Mouse (Mus musculus): ENCODE data around the gene Slc9c1. TPM values are rescaled to one million over a fixed set of nuclear protein-coding genes. Genes with fewer than 3 reads are reported as not detected.

Slc9c1 gene
- polyA plus RNA-seq, 1 experiment from 2014 or later = not detected

DNA sequence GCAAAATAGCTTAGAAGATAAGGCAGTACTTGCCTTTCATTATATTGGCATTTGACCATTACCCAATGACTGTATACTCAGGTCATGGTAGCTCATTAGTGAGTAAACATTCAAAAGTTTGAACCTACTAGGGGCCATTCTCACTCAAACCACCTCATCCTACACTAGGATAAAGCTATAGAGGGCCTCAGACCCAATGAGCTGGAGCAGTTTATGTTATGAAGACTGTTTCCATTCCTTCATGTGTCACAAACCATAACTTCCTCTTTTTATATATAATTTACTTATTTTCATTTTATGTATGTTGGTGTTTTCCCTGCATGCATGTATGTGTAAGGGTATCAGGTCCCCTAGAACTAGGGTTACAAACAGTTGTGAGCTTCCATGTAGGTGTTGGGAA lies 12.9 kb downstream of the Slc9c1 start:
- Histone ChIP-seq H3K4me1 (ENCODE audit: control insufficient read depth in 2 of 2, insufficient read depth in 2 of 2, low read length in 2 of 2) (no peaks in the 10 kb centered on the region), H3K9ac (ENCODE audit: low read length) (no peak overlapping the region), H3K27ac (replicated peaks in 1 of 2; ENCODE audit: control insufficient read depth in 1 of 2, insufficient read depth in 1 of 2, low read depth in 2 of 2, low read length in 2 of 2) (no peak overlapping the region), H3K9me3 (ENCODE audit: control insufficient read depth, low read length) (no peaks in the 10 kb centered on the region), H3K4me3 (ENCODE audit: control insufficient read depth in 1 of 2, insufficient read depth in 1 of 2, low read depth in 1 of 2, low read length in 2 of 2) (no peak overlapping the region), H3K27me3 (ENCODE audit: control insufficient read depth, insufficient read depth, low read length) (no peaks in the 10 kb centered on the region), H3K36me3 (ENCODE audit: control insufficient read depth, insufficient read depth, low read length) (no peaks in the 10 kb centered on the region), H3K4me2 (ENCODE audit: low read length) (no peak overlapping the region)
- no peak for ATAC-seq (ENCODE audit: insufficient number of reproducible peaks, insufficient read depth, low FRiP score, low read depth)

- H3K36me3 ChIP-seq (ENCODE audit: control insufficient read depth, insufficient read depth, low read length) = no peaks in the 10 kb centered on the region
- no peak overlapping the region for H3K9ac ChIP-seq (ENCODE audit: low read length)
- H3K9me3 ChIP-seq (ENCODE audit: control insufficient read depth, low read length) = no peaks in the 10 kb centered on the region
- H3K4me3 ChIP-seq (ENCODE audit: control insufficient read depth in 1 of 2, insufficient read depth in 1 of 2, low read depth in 1 of 2, low read length in 2 of 2) = no peak overlapping the region
- WGBS = 65% methylated on average over 2 of the region's 2 CpGs
- no peaks in the 10 kb centered on the region for H3K4me1 ChIP-seq (ENCODE audit: control insufficient read depth in 2 of 2, insufficient read depth in 2 of 2, low read length in 2 of 2)
- no peak overlapping the region for H3K4me2 ChIP-seq (ENCODE audit: low read length)
- no peak for ATAC-seq (ENCODE audit: insufficient number of reproducible peaks, insufficient read depth, low FRiP score, low read depth)
- H3K27me3 ChIP-seq (ENCODE audit: control insufficient read depth, insufficient read depth, low read length) = no peaks in the 10 kb centered on the region
- no peak overlapping the region for H3K27ac ChIP-seq (replicated peaks in 1 of 2; ENCODE audit: control insufficient read depth in 1 of 2, insufficient read depth in 1 of 2, low read depth in 2 of 2, low read length in 2 of 2)
Observed at GRCm38 (mm10) chr16:45551579-45551978, 16.5 kb downstream of the Slc9c1 start.

- no peaks in the 10 kb centered on the region for H3K4me1 ChIP-seq (ENCODE audit: control insufficient read depth in 2 of 2, insufficient read depth in 2 of 2, low read length in 2 of 2)
- no peaks in the 10 kb centered on the region for H3K36me3 ChIP-seq (ENCODE audit: control insufficient read depth, insufficient read depth, low read length)
- no peak for ATAC-seq (ENCODE audit: insufficient number of reproducible peaks, insufficient read depth, low FRiP score, low read depth)
- no peak overlapping the region for H3K27ac ChIP-seq (replicated peaks in 1 of 2; ENCODE audit: control insufficient read depth in 1 of 2, insufficient read depth in 1 of 2, low read depth in 2 of 2, low read length in 2 of 2)
- H3K9me3 ChIP-seq (ENCODE audit: control insufficient read depth, low read length) = no peaks in the 10 kb centered on the region
- H3K9ac ChIP-seq (ENCODE audit: low read length) = no peak overlapping the region
- H3K27me3 ChIP-seq (ENCODE audit: control insufficient read depth, insufficient read depth, low read length) = no peaks in the 10 kb centered on the region
- WGBS = 50% methylated on average over 3 of the region's 3 CpGs
- no peak overlapping the region for H3K4me2 ChIP-seq (ENCODE audit: low read length)
- no peak overlapping the region for H3K4me3 ChIP-seq (ENCODE audit: control insufficient read depth in 1 of 2, insufficient read depth in 1 of 2, low read depth in 1 of 2, low read length in 2 of 2)
Observed at GRCm38 (mm10) chr16:45561747-45562146, 26.6 kb downstream of the Slc9c1 start.

DNA sequence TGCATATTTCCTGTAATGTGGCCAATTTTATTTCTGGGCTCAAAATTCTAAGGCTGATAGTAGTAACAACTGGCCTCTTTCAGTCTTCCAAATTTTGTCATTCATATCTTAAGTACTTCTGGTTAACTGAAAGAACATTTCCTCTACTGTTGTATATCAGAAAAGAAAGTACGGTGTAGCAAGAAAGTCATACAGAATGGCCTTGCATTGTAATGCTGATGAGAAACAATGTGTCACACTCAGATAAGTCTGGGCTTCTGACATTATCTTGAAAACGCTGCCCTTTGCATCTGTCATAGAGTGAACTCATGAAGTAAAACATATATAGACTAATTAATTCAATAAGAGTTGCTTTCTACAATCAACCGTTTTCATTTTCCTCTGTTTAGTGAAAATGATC lies 37.2 kb downstream of the Slc9c1 start:
- H3K4me2 ChIP-seq (ENCODE audit: low read length) = no peak overlapping the region
- no peaks in the 10 kb centered on the region for H3K9me3 ChIP-seq (ENCODE audit: control insufficient read depth, low read length)
- H3K4me3 ChIP-seq (ENCODE audit: control insufficient read depth in 1 of 2, insufficient read depth in 1 of 2, low read depth in 1 of 2, low read length in 2 of 2) = no peak overlapping the region
- H3K27ac ChIP-seq (replicated peaks in 1 of 2; ENCODE audit: control insufficient read depth in 1 of 2, insufficient read depth in 1 of 2, low read depth in 2 of 2, low read length in 2 of 2) = no peak overlapping the region
- H3K36me3 ChIP-seq (ENCODE audit: control insufficient read depth, insufficient read depth, low read length) = no peaks in the 10 kb centered on the region
- no peaks in the 10 kb centered on the region for H3K27me3 ChIP-seq (ENCODE audit: control insufficient read depth, insufficient read depth, low read length)
- ATAC-seq (ENCODE audit: insufficient number of reproducible peaks, insufficient read depth, low FRiP score, low read depth) = no peak
- H3K4me1 ChIP-seq (ENCODE audit: control insufficient read depth in 2 of 2, insufficient read depth in 2 of 2, low read length in 2 of 2) = peaks cover 6% of the 10 kb centered on the region in 2 experiments; a peak in 3 of 4 replicates
- no peak overlapping the region for H3K9ac ChIP-seq (ENCODE audit: low read length)
- 37% methylated on average over 3 of the region's 3 CpGs for WGBS

- 55% methylated on average over 12 of the region's 12 CpGs for WGBS
- no peak for ATAC-seq (ENCODE audit: insufficient number of reproducible peaks, insufficient read depth, low FRiP score, low read depth)
- H3K4me2 ChIP-seq (ENCODE audit: low read length) = no peak overlapping the region
- no peak overlapping the region for H3K27ac ChIP-seq (replicated peaks in 1 of 2; ENCODE audit: control insufficient read depth in 1 of 2, insufficient read depth in 1 of 2, low read depth in 2 of 2, low read length in 2 of 2)
- H3K9ac ChIP-seq (ENCODE audit: low read length) = no peak overlapping the region
- no peaks in the 10 kb centered on the region for H3K4me1 ChIP-seq (ENCODE audit: control insufficient read depth in 2 of 2, insufficient read depth in 2 of 2, low read length in 2 of 2)
- no peaks in the 10 kb centered on the region for H3K9me3 ChIP-seq (ENCODE audit: control insufficient read depth, low read length)
- H3K4me3 ChIP-seq (ENCODE audit: control insufficient read depth in 1 of 2, insufficient read depth in 1 of 2, low read depth in 1 of 2, low read length in 2 of 2) = no peak overlapping the region
- H3K27me3 ChIP-seq (ENCODE audit: control insufficient read depth, insufficient read depth, low read length) = no peaks in the 10 kb centered on the region
- H3K36me3 ChIP-seq (ENCODE audit: control insufficient read depth, insufficient read depth, low read length) = no peaks in the 10 kb centered on the region
Observed at GRCm38 (mm10) chr16:45579883-45580282, 44.8 kb downstream of the Slc9c1 start.

DNA sequence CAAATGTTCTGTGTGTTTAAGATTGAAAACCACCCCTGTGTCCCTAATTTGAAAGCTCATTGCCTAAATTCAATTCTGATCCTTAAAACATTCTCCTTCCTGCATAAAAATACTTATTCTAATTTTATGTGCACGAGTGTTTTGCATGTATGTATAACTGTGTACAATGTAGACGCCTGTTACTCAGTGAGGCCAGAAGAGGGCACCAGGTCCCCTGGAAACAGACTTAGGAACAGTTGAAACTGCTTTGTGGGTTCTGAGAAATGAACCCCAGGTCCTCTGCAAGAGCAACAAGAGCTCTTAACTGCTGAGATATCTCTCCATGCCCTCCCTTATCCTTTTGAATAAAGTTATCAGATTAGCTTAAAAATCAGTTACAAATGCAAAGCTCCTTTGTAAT lies 47.4 kb downstream of the Slc9c1 start:
- no peak overlapping the region for H3K4me2 ChIP-seq (ENCODE audit: low read length)
- no peak overlapping the region for H3K9ac ChIP-seq (ENCODE audit: low read length)
- no peak overlapping the region for H3K4me3 ChIP-seq (ENCODE audit: control insufficient read depth in 1 of 2, insufficient read depth in 1 of 2, low read depth in 1 of 2, low read length in 2 of 2)
- H3K27me3 ChIP-seq (ENCODE audit: control insufficient read depth, insufficient read depth, low read length) = no peaks in the 10 kb centered on the region
- H3K36me3 ChIP-seq (ENCODE audit: control insufficient read depth, insufficient read depth, low read length) = no peaks in the 10 kb centered on the region
- no peak overlapping the region for H3K27ac ChIP-seq (replicated peaks in 1 of 2; ENCODE audit: control insufficient read depth in 1 of 2, insufficient read depth in 1 of 2, low read depth in 2 of 2, low read length in 2 of 2)
- no peak for ATAC-seq (ENCODE audit: insufficient number of reproducible peaks, insufficient read depth, low FRiP score, low read depth)
- no peaks in the 10 kb centered on the region for H3K9me3 ChIP-seq (ENCODE audit: control insufficient read depth, low read length)
- no peaks in the 10 kb centered on the region for H3K4me1 ChIP-seq (ENCODE audit: control insufficient read depth in 2 of 2, insufficient read depth in 2 of 2, low read length in 2 of 2)
- 28% methylated on average over 2 of the region's 2 CpGs for WGBS

GRCm38 (mm10) chr16:45593656-45594055 lies 58.5 kb downstream of the Slc9c1 start:
- H3K9ac ChIP-seq (ENCODE audit: low read length) = no peak overlapping the region
- WGBS = 76% methylated on average over 1 of the region's 1 CpGs
- H3K27ac ChIP-seq (replicated peaks in 1 of 2; ENCODE audit: control insufficient read depth in 1 of 2, insufficient read depth in 1 of 2, low read depth in 2 of 2, low read length in 2 of 2) = no peak overlapping the region
- H3K4me3 ChIP-seq (ENCODE audit: control insufficient read depth in 1 of 2, insufficient read depth in 1 of 2, low read depth in 1 of 2, low read length in 2 of 2) = no peak overlapping the region
- no peaks in the 10 kb centered on the region for H3K4me1 ChIP-seq (ENCODE audit: control insufficient read depth in 2 of 2, insufficient read depth in 2 of 2, low read length in 2 of 2)
- H3K9me3 ChIP-seq (ENCODE audit: control insufficient read depth, low read length) = no peaks in the 10 kb centered on the region
- no peak for ATAC-seq (ENCODE audit: insufficient number of reproducible peaks, insufficient read depth, low FRiP score, low read depth)
- H3K27me3 ChIP-seq (ENCODE audit: control insufficient read depth, insufficient read depth, low read length) = no peaks in the 10 kb centered on the region
- H3K36me3 ChIP-seq (ENCODE audit: control insufficient read depth, insufficient read depth, low read length) = no peaks in the 10 kb centered on the region
- H3K4me2 ChIP-seq (ENCODE audit: low read length) = no peak overlapping the region

- Histone ChIP-seq H3K9ac (ENCODE audit: low read length) (no peak overlapping the region), H3K9me3 (ENCODE audit: control insufficient read depth, low read length) (no peaks in the 10 kb centered on the region), H3K4me3 (ENCODE audit: control insufficient read depth in 1 of 2, insufficient read depth in 1 of 2, low read depth in 1 of 2, low read length in 2 of 2) (no peak overlapping the region), H3K27me3 (ENCODE audit: control insufficient read depth, insufficient read depth, low read length) (no peaks in the 10 kb centered on the region), H3K4me2 (ENCODE audit: low read length) (no peak overlapping the region), H3K4me1 (ENCODE audit: control insufficient read depth in 2 of 2, insufficient read depth in 2 of 2, low read length in 2 of 2) (no peaks in the 10 kb centered on the region), H3K36me3 (ENCODE audit: control insufficient read depth, insufficient read depth, low read length) (no peaks in the 10 kb centered on the region), H3K27ac (replicated peaks in 1 of 2; ENCODE audit: control insufficient read depth in 1 of 2, insufficient read depth in 1 of 2, low read depth in 2 of 2, low read length in 2 of 2) (no peak overlapping the region)
- ATAC-seq (ENCODE audit: insufficient number of reproducible peaks, insufficient read depth, low FRiP score, low read depth) = no peak
Observed at GRCm38 (mm10) chr16:45595494-45595893, 60.4 kb downstream of the Slc9c1 start.
